Mouse (Mus musculus) MEL (cell line): ENCODE measurements at regions not wholly inside any gene's neighbourhood (a gene's known extent, or its start where the extent isn't known, plus 50 kb on each side); places are given as distances from the start of the nearest gene placed in this dataset.

ENCODE experiments used
- DNase-seq: peaks from one replicate; pipeline ENCODE4 v3.0.0; 2011; ENCODE audit warnings: low read depth, low spot score
- H3K27ac ChIP-seq: 2 replicates; pipeline ENCODE4 v1.5.1; 2012; ENCODE audit warnings: low read depth, mild to moderate bottlenecking, control low read depth, low read length, moderate library complexity; ENCODE audit not compliant: control insufficient read depth
- H3K27me3 ChIP-seq, 2 experiments: fragments of 150-350 bp in 1 of 2; sonication (generic) in 1 of 2; 2 replicates each; pipeline ENCODE4 v1.6.1; 2012; ENCODE audit warnings: low read length in 2 of 2, mild to moderate bottlenecking in 2 of 2, improper control_type of control experiment in 1 of 2, moderate library complexity in 1 of 2; ENCODE audit not compliant: insufficient read depth in 2 of 2, control insufficient read depth in 1 of 2
- H3K36me3 ChIP-seq, 2 experiments: 2 replicates each; pipeline ENCODE4 v1.6.1; 2012 to 2014; ENCODE audit warnings: low read length in 2 of 2, improper control_type of control experiment in 1 of 2, inconsistent platforms in 1 of 2, mild to moderate bottlenecking in 1 of 2; ENCODE audit not compliant: insufficient read depth in 2 of 2, control insufficient read depth in 1 of 2
- H3K4me1 ChIP-seq, 2 experiments: fragments of 150-350 bp in 1 of 2; sonication (generic) in 1 of 2; 2 replicates each; pipeline ENCODE4 v1.6.1; 2012; ENCODE audit warnings: low read length in 2 of 2, improper control_type of control experiment in 1 of 2, mild to moderate bottlenecking in 1 of 2; ENCODE audit not compliant: insufficient read depth in 2 of 2, control insufficient read depth in 1 of 2
- H3K4me3 ChIP-seq, 2 experiments: fragments of 150-350 bp in 1 of 2; sonication (generic) in 1 of 2; 2 replicates each; pipeline ENCODE4 v1.5.1; 2012; ENCODE audit warnings: low read depth in 2 of 2, low read length in 2 of 2, mild to moderate bottlenecking in 2 of 2, moderate library complexity in 2 of 2, control low read depth in 1 of 2, improper control_type of control experiment in 1 of 2; ENCODE audit not compliant: control insufficient read depth in 1 of 2, insufficient read depth in 1 of 2
- H3K79me2 ChIP-seq: 2 replicates; pipeline ENCODE4 v1.6.1; 2012; ENCODE audit warnings: mild to moderate bottlenecking, low read length, moderate library complexity; ENCODE audit not compliant: control insufficient read depth, poor library complexity, insufficient read depth
- H3K9ac ChIP-seq: 2 replicates; pipeline ENCODE4 v1.6.1; 2012; ENCODE audit warnings: low read depth, mild to moderate bottlenecking, control low read depth, low read length, moderate library complexity; ENCODE audit not compliant: control insufficient read depth, poor library complexity, severe bottlenecking
- H3K9me3 ChIP-seq: fragments of 150-350 bp; sonication (generic); replicated peaks from 2 replicates; pipeline ENCODE4 v1.6.1; 2012; ENCODE audit warnings: mild to moderate bottlenecking, low read length, improper control_type of control experiment, moderate library complexity; ENCODE audit not compliant: insufficient read depth
- BHLHE40 ChIP-seq: IDR thresholded peaks from 2 replicates; pipeline ENCODE4 v1.6.1; 2012; ENCODE audit warnings: low read depth, mild to moderate bottlenecking, inconsistent platforms, low read length, improper control_type of control experiment, borderline replicate concordance
- CHD1 ChIP-seq: IDR thresholded peaks from 2 replicates; pipeline ENCODE4 v1.6.1; 2012; ENCODE audit warnings: low read depth, mild to moderate bottlenecking, inconsistent platforms, low read length, improper control_type of control experiment
- CHD2 ChIP-seq: IDR thresholded peaks from 2 replicates; pipeline ENCODE4 v1.6.1; 2011; ENCODE audit warnings: low read length, improper control_type of control experiment
- CTCF ChIP-seq, 3 experiments: IDR thresholded peaks in 2 of 3; conservative IDR thresholded peaks in 1 of 3; 2 replicates each; pipeline ENCODE4 v1.5.1; 2011 to 2012; ENCODE audit warnings: low read length in 3 of 3, low read depth in 2 of 3, mild to moderate bottlenecking in 2 of 3, improper control_type of control experiment in 1 of 3, inconsistent platforms in 1 of 3, mixed read lengths in 1 of 3, moderate library complexity in 1 of 3; ENCODE audit not compliant: control insufficient read depth in 1 of 3, insufficient read depth in 1 of 3, poor library complexity in 1 of 3, severe bottlenecking in 1 of 3
- E2F4 ChIP-seq: IDR thresholded peaks from 2 replicates; pipeline ENCODE4 v1.6.1; 2011; ENCODE audit warnings: low read depth, low read length, improper control_type of control experiment, borderline replicate concordance
- GATA1 ChIP-seq: IDR thresholded peaks from 2 replicates; pipeline ENCODE4 v1.6.1; 2011; ENCODE audit warnings: low read depth, low read length, improper control_type of control experiment
- KAT2A ChIP-seq: conservative IDR thresholded peaks from 2 replicates; pipeline ENCODE4 v1.6.1; 2012; ENCODE audit warnings: low read depth, low read length, improper control_type of control experiment, inconsistent platforms
- MEF2A ChIP-seq: IDR thresholded peaks from 2 replicates; pipeline ENCODE4 v1.6.1; 2014; ENCODE audit warnings: low read depth, mild to moderate bottlenecking, inconsistent platforms, low read length, improper control_type of control experiment; ENCODE audit not compliant: poor library complexity, insufficient replicate concordance, severe bottlenecking; ENCODE audit errors: extremely low read depth
- MXI1 ChIP-seq: IDR thresholded peaks from 2 replicates; pipeline ENCODE4 v1.6.1; 2011; ENCODE audit warnings: mild to moderate bottlenecking, low read depth, low read length, improper control_type of control experiment
- MYB ChIP-seq: IDR thresholded peaks from 2 replicates; pipeline ENCODE4 v1.6.1; 2011; ENCODE audit warnings: mild to moderate bottlenecking, low read depth, low read length, improper control_type of control experiment
- NELFE ChIP-seq: IDR thresholded peaks from 2 replicates; pipeline ENCODE4 v1.6.1; 2011; ENCODE audit warnings: low read depth, low read length, improper control_type of control experiment
- POLR2A ChIP-seq, 2 experiments: IDR thresholded peaks; 2 replicates each; pipeline ENCODE4 v1.6.1; 2011 to 2012; ENCODE audit warnings: low read length in 2 of 2, mild to moderate bottlenecking in 2 of 2, control low read depth in 1 of 2, improper control_type of control experiment in 1 of 2, low read depth in 1 of 2, moderate library complexity in 1 of 2; ENCODE audit not compliant: control insufficient read depth in 1 of 2, insufficient read depth in 1 of 2, poor library complexity in 1 of 2
- RAD21 ChIP-seq: IDR thresholded peaks from 2 replicates; pipeline ENCODE4 v1.6.1; 2011; ENCODE audit warnings: mild to moderate bottlenecking, low read depth, low read length, improper control_type of control experiment
- RCOR1 ChIP-seq: IDR thresholded peaks from 2 replicates; pipeline ENCODE4 v1.6.1; 2012; ENCODE audit warnings: low read depth, mild to moderate bottlenecking, inconsistent platforms, low read length, improper control_type of control experiment
- TCF12 ChIP-seq: IDR thresholded peaks from 2 replicates; pipeline ENCODE4 v1.6.1; 2014; ENCODE audit warnings: low read depth, mild to moderate bottlenecking, inconsistent platforms, low read length, improper control_type of control experiment, moderate library complexity
- UBTF ChIP-seq: IDR thresholded peaks from 2 replicates; pipeline ENCODE4 v1.6.1; 2012; ENCODE audit warnings: low read depth, mild to moderate bottlenecking, inconsistent platforms, low read length, improper control_type of control experiment, moderate library complexity, borderline replicate concordance; ENCODE audit not compliant: insufficient read depth
- USF1 ChIP-seq: IDR thresholded peaks from 2 replicates; pipeline ENCODE4 v1.6.1; 2014; ENCODE audit warnings: low read depth, mild to moderate bottlenecking, inconsistent platforms, low read length, improper control_type of control experiment, moderate library complexity
- ZKSCAN1 ChIP-seq: IDR thresholded peaks from 2 replicates; pipeline ENCODE4 v1.6.1; 2012; ENCODE audit warnings: low read depth, mild to moderate bottlenecking, inconsistent platforms, low read length, improper control_type of control experiment, moderate library complexity

GRCm38 (mm10) chr3:144365894-144366293 lies 160.9 kb upstream of the Lmo4 start:
- H3K4me3 ChIP-seq = no peak overlapping the region
- no peaks in the 10 kb centered on the region for H3K79me2 ChIP-seq
- peaks cover 4 to 7% of the 10 kb centered on the region in 2 experiments; a peak in 3 of 4 replicates for H3K27me3 ChIP-seq
- no peaks in the 10 kb centered on the region for H3K4me1 ChIP-seq
- no peaks in the 10 kb centered on the region for H3K9me3 ChIP-seq
- no peaks in the 10 kb centered on the region for H3K36me3 ChIP-seq
- no peak overlapping the region for H3K9ac ChIP-seq
- no peak for TF ChIP-seq USF1
- no peak for TF ChIP-seq NELFE
- no peak for TF ChIP-seq CHD2
- TF ChIP-seq TCF12 = no peak
- no peak for TF ChIP-seq POLR2A (IDR thresholded peaks at IDR 0.05; ENCODE audit: control insufficient read depth in 1 of 2, insufficient read depth in 1 of 2, low read depth in 1 of 2, low read length in 2 of 2, poor library complexity in 1 of 2)
- no peak for TF ChIP-seq RAD21
- TF ChIP-seq MEF2A = no peak
- TF ChIP-seq MXI1 = no peak
- TF ChIP-seq MYB = no peak
- no peak for TF ChIP-seq BHLHE40
- TF ChIP-seq RCOR1 = no peak
- TF ChIP-seq E2F4 = no peak
- no peak for TF ChIP-seq CHD1
- TF ChIP-seq KAT2A = no peak
- TF ChIP-seq ZKSCAN1 = no peak
- no peak for TF ChIP-seq GATA1
- TF ChIP-seq, all 39 proteins: peak for 0
- DNase-seq = no peak
- H3K27ac ChIP-seq = no peak overlapping the region

GRCm38 (mm10) chr3:144362472-144362871 lies 157.5 kb upstream of the Lmo4 start:
- DNase-seq = no peak
- H3K4me3 ChIP-seq = no peak overlapping the region
- no peaks in the 10 kb centered on the region for H3K79me2 ChIP-seq
- peaks cover 4 to 7% of the 10 kb centered on the region in 2 experiments; a peak in 3 of 4 replicates for H3K27me3 ChIP-seq
- H3K36me3 ChIP-seq = no peaks in the 10 kb centered on the region
- H3K9ac ChIP-seq = no peak overlapping the region
- peak in 1 of 3 experiments; percentile 8; a peak in 2 of 6 replicates for TF ChIP-seq CTCF (IDR thresholded peaks at IDR 0.05 in 2 of 3, conservative IDR thresholded peaks at IDR 0.05 in 1 of 3; ENCODE audit: control insufficient read depth in 1 of 3, insufficient read depth in 1 of 3, low read depth in 2 of 3, low read length in 3 of 3, poor library complexity in 1 of 3, severe bottlenecking in 1 of 3)
- no peak for TF ChIP-seq UBTF
- TF ChIP-seq, all 39 proteins: peak for 1
- H3K9me3 ChIP-seq = no peaks in the 10 kb centered on the region
- no peaks in the 10 kb centered on the region for H3K4me1 ChIP-seq
- H3K27ac ChIP-seq = no peak overlapping the region
